Mouse (Mus musculus) hindbrain, embryonic 15.5 days (tissue): ENCODE measurements around the gene Lrtm2. TPM values are rescaled to one million over a fixed set of nuclear protein-coding genes. Genes with fewer than 3 reads are reported as not detected.
"Not testable (repeated sequence)": the region's sequence is repeated elsewhere in the genome, so short reads cannot be mapped to it uniquely, and the experiment has no call there.

ENCODE experiments used
- ATAC-seq: fragments of 200-750 bp; cut with Nextera tagmentation; 2 replicates; pipeline ENCODE4 v1.8.0; 2017; ENCODE audit warnings: low read depth, moderate number of reproducible peaks, moderate TSS enrichment; ENCODE audit not compliant: low FRiP score
- H3K27ac ChIP-seq: fragments of 300-500 bp; sonication (generic); replicated peaks from 2 replicates; pipeline ENCODE4 v1.5.1; 2015; ENCODE audit warnings: mild to moderate bottlenecking, inconsistent platforms
- H3K27me3 ChIP-seq: fragments of 300-500 bp; sonication (generic); 2 replicates; pipeline ENCODE4 v1.6.1; 2015; ENCODE audit warnings: control low read depth, inconsistent platforms
- H3K36me3 ChIP-seq: fragments of 300-500 bp; sonication (generic); 2 replicates; pipeline ENCODE4 v1.6.1; 2015; ENCODE audit warnings: control low read depth, inconsistent platforms
- H3K4me1 ChIP-seq: fragments of 300-500 bp; sonication (generic); replicated peaks from 2 replicates; pipeline ENCODE4 v1.6.1; 2015; ENCODE audit warnings: control low read depth, inconsistent platforms
- H3K4me2 ChIP-seq: fragments of 300-500 bp; sonication (generic); 2 replicates; pipeline ENCODE4 v1.6.1; 2015; ENCODE audit warnings: moderate library complexity, mild to moderate bottlenecking, inconsistent platforms
- H3K4me3 ChIP-seq: fragments of 300-500 bp; sonication (generic); 2 replicates; pipeline ENCODE4 v1.5.1; 2015; ENCODE audit warnings: mild to moderate bottlenecking, inconsistent platforms
- H3K9ac ChIP-seq: fragments of 300-500 bp; sonication (generic); 2 replicates; pipeline ENCODE4 v1.6.1; 2015; ENCODE audit warnings: inconsistent platforms
- H3K9me3 ChIP-seq: fragments of 300-500 bp; sonication (generic); 2 replicates; pipeline ENCODE4 v1.6.1; 2016; ENCODE audit warnings: control low read depth, inconsistent platforms
- WGBS: fragments of 180-500 bp; shearing (Covaris S2); methylation state at CpG from one replicate; pipeline ENCODE4 v1.1.7; 2015; 5-methylcytosine and 5-hydroxymethylcytosine counted together
- polyA plus RNA-seq: library from polyadenylated mRNA; unstranded; fragments of >200 nt; fragmentation: Nextera tagmentation; extraction: Ambion mirVana; gene quantifications from 2 replicates; pipeline ENCODE4 v1.2.1, GENCODE M21; 2015

Lrtm2 gene
- polyA plus RNA-seq, result 12.7 and 14.6 TPM in 2 replicates

DNA sequence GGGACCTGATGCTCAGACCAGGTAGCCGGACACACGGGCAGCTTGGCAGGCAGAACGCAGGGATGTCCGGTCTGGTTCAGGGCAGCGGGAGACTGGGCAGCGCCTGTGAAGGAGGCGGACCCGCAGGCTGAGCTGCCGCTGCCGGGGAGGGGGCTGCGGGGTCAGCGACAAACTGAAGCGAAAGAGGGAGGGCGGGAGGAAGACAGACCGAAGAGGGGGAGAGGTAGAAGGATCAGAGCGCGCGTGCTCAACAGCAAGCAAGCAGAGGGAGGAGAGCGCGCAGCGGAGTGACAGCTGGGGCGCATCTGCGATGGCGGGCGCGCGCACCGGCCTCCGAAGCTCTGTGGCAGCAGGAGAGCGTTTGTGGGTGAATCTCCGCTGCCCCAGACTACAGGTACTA, at the start of gene Lrtm2:
Lrtm2 (minus strand) TSS at position 261 of the 400 bp plus-strand sequence.
- Histone ChIP-seq H3K27me3 (0 out of 2 replicates have a peak, but pooled peaks cover 6% of the 10 kb centered on the region), H3K4me2 (peak within 1 kb of the TSS; percentile 81), H3K4me3 (peak within 1 kb of the TSS; percentile 63), H3K27ac (peak within 1 kb of the TSS; percentile 76), H3K9ac (peak within 1 kb of the TSS; percentile 66), H3K36me3 (no peaks in the 10 kb centered on the region), H3K9me3 (no peaks in the 10 kb centered on the region), H3K4me1 (peaks cover 58% of the 10 kb centered on the region)
- 1% methylated on average over 30 of the region's 31 CpGs for WGBS
- ATAC-seq, result peak; percentile 53

DNA sequence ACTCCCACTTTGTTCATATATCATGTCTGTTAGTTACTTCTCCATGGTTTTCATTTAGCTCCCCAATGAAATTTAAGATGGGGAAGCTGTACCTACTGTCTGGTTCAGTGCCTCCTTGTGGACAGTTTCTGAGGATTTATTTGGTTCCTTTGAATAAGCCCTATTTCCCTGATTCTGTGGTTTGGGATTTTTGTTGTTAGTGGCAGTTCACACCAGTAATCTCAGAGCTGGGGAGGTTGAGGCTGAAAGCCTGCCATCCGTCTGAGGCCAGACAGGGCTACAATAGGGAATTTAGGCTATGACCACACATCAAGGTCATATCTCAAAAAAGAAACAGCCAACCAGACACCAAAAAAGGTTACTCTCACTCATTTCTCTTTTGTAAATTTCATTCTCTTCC, 48.1 kb upstream of the Lrtm2 start:
- H3K4me1 ChIP-seq, result no peaks in the 10 kb centered on the region
- no peak overlapping the region for H3K9ac ChIP-seq
- no peaks in the 10 kb centered on the region for H3K27me3 ChIP-seq
- no peaks in the 10 kb centered on the region for H3K9me3 ChIP-seq
- 100% methylated on average over 1 of the region's 1 CpGs for WGBS
- H3K4me2 ChIP-seq, result no peak overlapping the region
- no peak overlapping the region for H3K27ac ChIP-seq
- no peak overlapping the region for H3K4me3 ChIP-seq
- H3K36me3 ChIP-seq, result no peaks in the 10 kb centered on the region
- ATAC-seq, result no peak

DNA sequence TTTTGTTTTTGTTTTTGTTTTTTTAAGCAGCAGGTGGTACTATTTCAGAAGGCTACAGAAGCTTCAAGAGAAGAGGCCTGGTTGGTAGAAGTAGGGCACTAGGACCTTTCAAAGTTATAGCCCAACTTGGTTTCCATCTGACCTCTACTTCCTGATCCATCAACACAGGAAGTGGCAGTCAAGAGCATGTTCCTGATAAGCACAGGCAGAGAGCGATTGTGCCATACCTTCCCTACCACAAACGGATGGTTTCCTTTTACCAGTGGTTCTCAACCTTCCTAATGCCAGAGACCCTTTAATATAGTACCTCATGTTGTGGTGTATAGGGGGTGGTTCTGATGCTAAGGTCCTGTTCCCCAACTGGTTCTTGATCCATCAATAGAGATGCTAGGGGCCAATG, 47.0 kb upstream of the Lrtm2 start:
- Histone ChIP-seq H3K36me3 (no peaks in the 10 kb centered on the region), H3K4me3 (no peak overlapping the region), H3K4me1 (no peaks in the 10 kb centered on the region), H3K27me3 (no peaks in the 10 kb centered on the region), H3K4me2 (no peak overlapping the region), H3K9me3 (no peaks in the 10 kb centered on the region), H3K27ac (no peak overlapping the region), H3K9ac (no peak overlapping the region)
- 81% methylated on average over 2 of the region's 2 CpGs for WGBS
- no peak for ATAC-seq

DNA sequence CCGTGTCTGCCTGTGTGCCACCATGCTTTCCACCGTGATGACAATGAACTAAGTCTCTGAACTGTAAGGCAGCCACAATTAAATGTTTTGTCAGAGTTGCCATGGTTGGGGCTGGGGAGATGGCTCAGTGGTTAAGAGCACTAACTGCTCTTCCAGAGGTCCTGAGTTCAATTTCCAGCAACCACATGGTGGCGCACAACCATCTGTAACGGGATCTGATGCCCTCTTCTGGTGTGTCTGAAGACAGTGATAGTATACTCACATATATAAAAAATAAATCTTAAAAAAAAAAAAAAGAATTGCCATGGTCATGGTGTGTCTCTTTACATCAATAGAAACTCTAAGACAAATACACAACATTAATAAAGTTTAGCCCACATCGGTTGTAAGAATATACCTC, 44.5 kb upstream of the Lrtm2 start:
- Histone ChIP-seq H3K27me3 (no peaks in the 10 kb centered on the region), H3K4me2 (no peak overlapping the region), H3K4me3 (no peak overlapping the region), H3K4me1 (no peaks in the 10 kb centered on the region), H3K9ac (no peak overlapping the region), H3K36me3 (no peaks in the 10 kb centered on the region), H3K9me3 (no peaks in the 10 kb centered on the region), H3K27ac (no peak overlapping the region)
- WGBS, result 79% methylated on average over 5 of the region's 5 CpGs
- no peak for ATAC-seq

DNA sequence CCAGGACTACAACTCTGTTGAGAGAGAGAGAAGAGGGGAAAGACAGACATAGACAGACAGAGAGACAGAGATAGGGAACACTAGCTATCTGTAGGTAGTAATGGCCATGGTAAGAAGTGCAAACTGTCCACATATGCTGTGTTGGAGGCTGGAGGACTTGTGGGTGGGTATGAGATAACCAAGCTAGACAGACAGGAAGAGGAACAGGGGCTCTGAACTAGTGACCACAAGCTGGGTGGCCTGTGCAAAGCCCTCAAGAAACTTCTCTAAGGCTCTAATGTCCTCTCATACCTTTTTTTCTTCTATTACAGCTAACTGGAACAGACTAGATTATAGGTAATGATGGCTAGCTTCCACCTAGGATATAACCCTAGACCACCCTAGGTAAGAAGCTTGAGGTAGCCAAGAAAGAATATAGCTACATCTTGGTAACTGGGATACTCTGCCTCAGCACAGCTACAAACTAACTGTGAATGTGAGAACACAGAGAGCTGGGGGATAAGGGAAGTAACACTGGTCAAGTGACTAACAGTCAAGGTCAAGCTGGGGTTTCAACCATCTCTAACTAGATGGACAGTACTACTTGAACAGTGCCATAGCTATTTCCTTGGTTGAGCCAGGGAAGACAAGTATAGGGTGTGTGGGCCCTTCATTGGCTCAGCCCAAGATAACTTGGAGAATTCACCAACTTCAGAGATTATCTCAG, 42.6 kb upstream of the Lrtm2 start:
- Histone ChIP-seq H3K9ac (no peak overlapping the region), H3K36me3 (no peaks in the 10 kb centered on the region), H3K4me2 (no peak overlapping the region), H3K27ac (no peak overlapping the region), H3K4me3 (no peak overlapping the region), H3K27me3 (no peaks in the 10 kb centered on the region), H3K9me3 (no peaks in the 10 kb centered on the region), H3K4me1 (no peaks in the 10 kb centered on the region)
- no peak for ATAC-seq

DNA sequence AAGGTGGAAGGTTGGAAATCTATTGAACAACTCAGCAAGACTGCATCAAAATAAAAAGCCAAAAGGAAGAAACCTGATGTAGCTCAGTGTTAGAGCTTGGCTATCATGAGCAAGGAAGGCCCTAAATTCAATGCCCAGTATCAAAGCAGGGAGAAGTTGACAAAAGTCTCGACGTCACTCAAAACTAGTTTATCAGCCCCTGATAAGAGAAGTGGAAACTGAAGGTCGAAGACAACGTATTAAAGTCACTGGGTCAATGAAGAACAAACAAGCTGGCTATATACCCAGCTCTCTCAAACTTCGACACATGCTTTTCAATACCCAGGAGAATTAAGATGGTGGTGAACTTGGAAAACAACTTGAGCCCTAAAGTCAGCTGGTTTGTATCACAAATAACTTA, 41.7 kb upstream of the Lrtm2 start:
- no peaks in the 10 kb centered on the region for H3K9me3 ChIP-seq
- ATAC-seq, result no peak
- WGBS, result 88% methylated on average over 5 of the region's 5 CpGs
- H3K27ac ChIP-seq, result no peak overlapping the region
- H3K27me3 ChIP-seq, result no peaks in the 10 kb centered on the region
- no peaks in the 10 kb centered on the region for H3K4me1 ChIP-seq
- no peak overlapping the region for H3K9ac ChIP-seq
- no peak overlapping the region for H3K4me3 ChIP-seq
- H3K36me3 ChIP-seq, result no peaks in the 10 kb centered on the region
- H3K4me2 ChIP-seq, result no peak overlapping the region

DNA sequence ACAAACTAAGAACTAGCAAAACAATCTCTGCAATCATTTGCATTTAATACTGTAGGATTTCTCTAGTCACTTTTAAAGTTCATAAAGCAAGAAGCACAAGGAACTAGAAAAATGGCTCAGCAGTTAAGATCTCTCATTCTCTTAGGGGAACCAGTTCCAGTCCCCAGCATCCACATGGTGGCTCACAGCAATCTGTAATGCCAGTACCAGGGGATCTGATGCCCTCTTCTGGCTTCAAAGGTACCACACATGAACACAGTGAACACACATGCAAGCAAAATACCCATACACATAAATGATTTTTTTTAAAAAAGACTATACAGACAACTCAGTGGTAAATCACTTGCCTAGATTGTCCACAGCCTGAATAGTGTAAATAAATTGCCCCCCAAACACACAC, 41.1 kb upstream of the Lrtm2 start:
- ATAC-seq, result no peak
- no peak overlapping the region for H3K9ac ChIP-seq
- no peaks in the 10 kb centered on the region for H3K27me3 ChIP-seq
- no peaks in the 10 kb centered on the region for H3K36me3 ChIP-seq
- no peak overlapping the region for H3K4me2 ChIP-seq
- H3K4me3 ChIP-seq, result no peak overlapping the region
- H3K9me3 ChIP-seq, result no peaks in the 10 kb centered on the region
- no peaks in the 10 kb centered on the region for H3K4me1 ChIP-seq
- no peak overlapping the region for H3K27ac ChIP-seq

DNA sequence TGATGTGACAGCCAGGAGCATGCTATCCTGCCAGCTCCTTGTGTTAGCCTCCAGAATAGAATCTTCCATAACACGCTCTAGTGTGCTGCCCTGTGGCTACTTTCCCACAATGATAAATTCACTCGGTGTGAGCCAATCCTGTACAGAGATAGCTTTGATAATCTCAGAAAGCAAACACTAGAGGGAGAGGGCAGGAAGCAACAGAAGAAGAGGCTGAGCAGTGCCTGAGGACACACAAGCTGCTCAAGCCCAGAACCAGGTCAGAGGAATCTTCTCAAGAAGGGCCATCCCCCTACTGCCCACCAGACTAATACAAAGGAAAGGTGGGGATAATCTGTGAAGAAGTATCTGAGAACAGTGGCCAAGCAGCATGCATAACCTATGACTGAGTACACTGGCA, 36.8 kb upstream of the Lrtm2 start:
- Histone ChIP-seq H3K36me3 (peaks cover 6% of the 10 kb centered on the region; the same call in 1 of the 2 replicates), H3K4me1 (no peaks in the 10 kb centered on the region), H3K9ac (no peak overlapping the region), H3K9me3 (no peaks in the 10 kb centered on the region), H3K4me3 (no peak overlapping the region), H3K27ac (no peak overlapping the region), H3K4me2 (no peak overlapping the region), H3K27me3 (no peaks in the 10 kb centered on the region)
- WGBS, result 88% methylated on average over 2 of the region's 2 CpGs
- ATAC-seq, result no peak

DNA sequence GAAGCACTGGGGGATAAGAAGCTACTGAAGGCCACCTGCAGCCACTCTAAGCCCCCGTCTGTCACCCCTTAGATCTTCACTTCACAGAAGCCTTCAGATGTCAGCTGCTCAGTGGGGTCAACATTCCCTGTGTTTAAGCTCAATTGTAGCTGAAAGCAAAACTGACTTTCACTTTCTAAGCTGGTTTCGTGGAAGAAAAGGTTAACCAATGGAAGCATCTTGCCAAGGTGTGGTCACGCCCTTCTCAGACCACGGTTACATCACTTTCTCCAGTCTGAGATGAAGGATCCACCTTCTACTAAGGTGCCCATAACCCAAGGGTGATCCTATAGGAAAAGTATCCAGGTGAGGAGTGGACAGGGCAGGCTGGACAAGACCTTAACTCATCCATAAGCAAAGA, 36.2 kb upstream of the Lrtm2 start:
- not testable (repeated sequence) for H3K4me3 ChIP-seq, H3K36me3 ChIP-seq, H3K4me1 ChIP-seq, H3K9ac ChIP-seq, H3K4me2 ChIP-seq, H3K9me3 ChIP-seq, H3K27ac ChIP-seq, H3K27me3 ChIP-seq, ATAC-seq
- 89% methylated on average over 4 of the region's 4 CpGs for WGBS

DNA sequence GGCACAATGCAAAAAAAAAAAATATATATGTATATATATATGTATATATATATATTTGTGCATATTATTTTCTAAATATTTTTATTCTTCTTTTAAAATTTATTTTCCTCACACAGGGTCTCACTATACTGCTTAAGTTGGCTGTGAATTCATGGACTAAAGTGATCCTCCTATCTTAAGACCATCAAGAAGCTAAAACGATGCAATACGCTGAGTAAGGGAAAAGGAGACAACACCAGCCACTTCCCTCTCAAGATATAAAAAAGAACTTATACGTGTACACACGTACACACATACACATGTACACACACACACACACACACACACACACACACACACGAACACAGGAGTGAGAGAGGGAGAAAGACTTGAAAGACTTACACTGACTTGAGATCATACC, 33.0 kb upstream of the Lrtm2 start:
- Histone ChIP-seq H3K4me1 (no peaks in the 10 kb centered on the region), H3K36me3 (peaks cover 29% of the 10 kb centered on the region), H3K27ac (no peak overlapping the region), H3K9me3 (no peaks in the 10 kb centered on the region), H3K4me2 (no peak overlapping the region), H3K27me3 (no peaks in the 10 kb centered on the region), H3K4me3 (no peak overlapping the region), H3K9ac (no peak overlapping the region)
- WGBS, result 86% methylated on average over 5 of the region's 5 CpGs
- no peak for ATAC-seq

DNA sequence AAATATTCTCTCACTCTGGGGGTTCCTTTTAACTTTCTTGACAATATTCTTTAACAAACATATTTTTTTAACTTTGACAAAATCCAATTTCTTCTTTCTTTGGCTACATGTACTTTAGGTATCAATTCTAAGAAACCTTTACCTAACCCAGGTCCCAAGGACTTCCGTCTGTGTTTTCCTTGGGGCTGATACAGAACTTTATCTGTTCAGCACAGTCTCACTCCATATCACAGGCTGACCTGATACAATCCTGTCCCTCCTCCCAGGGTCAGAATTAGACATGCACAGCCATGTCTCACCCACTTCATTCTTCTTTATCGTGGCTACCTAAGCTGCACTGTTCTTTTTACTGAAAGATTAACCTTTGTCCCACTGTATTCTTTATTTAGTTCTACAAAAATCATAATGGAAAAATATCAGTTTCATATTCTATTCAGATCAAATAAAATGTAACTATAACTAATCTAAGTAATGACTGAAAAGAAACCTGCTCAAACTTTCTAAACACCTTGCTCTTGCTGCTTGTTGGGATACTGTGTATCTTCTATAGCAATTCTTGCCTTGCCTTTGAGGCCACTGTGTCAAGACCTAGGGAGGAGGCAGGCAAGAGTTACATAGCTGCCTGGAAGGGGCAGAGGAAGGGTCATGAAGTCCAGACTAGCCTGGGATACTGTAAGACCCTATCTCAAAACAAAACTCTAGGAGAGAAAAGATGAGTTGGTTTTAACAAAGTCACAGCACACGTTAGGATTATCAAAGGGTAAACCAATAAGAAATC, 30.5 kb upstream of the Lrtm2 start:
- H3K4me3 ChIP-seq, result no peak overlapping the region
- H3K4me1 ChIP-seq, result no peaks in the 10 kb centered on the region
- 93% methylated on average over 3 of the region's 3 CpGs for WGBS
- no peak overlapping the region for H3K9ac ChIP-seq
- no peak for ATAC-seq
- peaks cover 41% of the 10 kb centered on the region for H3K36me3 ChIP-seq
- H3K27ac ChIP-seq, result no peak overlapping the region
- no peaks in the 10 kb centered on the region for H3K27me3 ChIP-seq
- no peak overlapping the region for H3K4me2 ChIP-seq
- H3K9me3 ChIP-seq, result no peaks in the 10 kb centered on the region

DNA sequence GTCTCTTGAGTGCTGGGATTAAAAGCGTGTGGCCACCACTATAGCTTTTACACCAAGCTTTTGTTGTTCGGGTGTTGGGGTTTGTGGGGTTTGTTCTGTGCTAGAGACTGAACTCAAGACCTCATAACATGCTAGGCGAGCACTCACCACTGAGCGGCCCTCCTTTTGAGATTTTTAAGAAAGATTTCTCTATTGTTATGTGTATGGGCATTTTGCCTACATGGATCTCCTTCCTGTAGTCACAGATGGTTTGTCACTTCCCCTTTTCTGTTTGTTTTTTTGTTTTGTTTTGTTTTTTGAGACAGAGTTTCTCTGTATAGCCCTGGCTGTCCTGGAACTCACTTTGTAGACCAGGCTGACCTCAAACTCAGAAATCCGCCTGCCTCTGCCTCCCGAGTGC, 29.7 kb upstream of the Lrtm2 start:
- H3K9me3 ChIP-seq, H3K27me3 ChIP-seq, H3K9ac ChIP-seq, H3K4me3 ChIP-seq, H3K4me1 ChIP-seq, H3K4me2 ChIP-seq, H3K27ac ChIP-seq, ATAC-seq: not testable (repeated sequence)
- 95% methylated on average over 6 of the region's 6 CpGs for WGBS
- peaks cover 46% of the 10 kb centered on the region for H3K36me3 ChIP-seq
